ENCODE assay signal across 8 mouse cellular contexts in genomic region chr4:106650833-106651527, GRCm38 (mm10). TPM values are rescaled to one million over a fixed set of nuclear protein-coding genes. Genes with fewer than 3 reads are reported as not detected.
A peak's percentile ranks its signal among the peaks of the same experiment; 100 is the strongest.
DNase-seq lines count a peak whose midpoint lies in the region; ATAC-seq lines count a peak whose summit lies in the region.

TSS of gene Pars2 (plus strand) at chr4:106651069.

- peaks cover 8% of the 10 kb centered on the region for H3K4me1 ChIP-seq in hindbrain, embryonic 15.5 days (replicated peaks)

- peak; percentile 98 for ATAC-seq in hindbrain, embryonic 15.5 days (ENCODE audit: low FRiP score, low read depth)

- H3K27me3 ChIP-seq in hindbrain, embryonic 15.5 days = peaks cover 14% of the 10 kb centered on the region; the same call in 1 of the 2 replicates

- no peaks in the 10 kb centered on the region for H3K9me3 ChIP-seq in hindbrain, embryonic 15.5 days

- peak; percentile 98 for DNase-seq in T-cell, adult 2 months (ENCODE audit: low spot score)
- peak; percentile 98 to 99 for DNase-seq in cerebellum, postnatal 36 days
- DNase-seq in frontal cortex, postnatal 36 days (ENCODE audit: low spot score in 2 of 2) = peak; percentile 97
- DNase-seq in left cerebral cortex, adult 11 months (ENCODE audit: low spot score) = peak; percentile 94
- peak; percentile 98 for DNase-seq in lung, postnatal 4 days
- peak; percentile 97 for DNase-seq in retina, postnatal 7 days (ENCODE audit: low read depth, low spot score)
- peak; percentile 85 for DNase-seq in urinary bladder, adult 2 months (ENCODE audit: low spot score)

- 5% methylated on average over 40 of the region's 40 CpGs for WGBS in hindbrain, embryonic 15.5 days

- H3K4me3 ChIP-seq in hindbrain, embryonic 15.5 days = peak within 1 kb of the TSS; percentile 70

- H3K4me2 ChIP-seq in hindbrain, embryonic 15.5 days = peak within 1 kb of the TSS; percentile 85

- H3K9ac ChIP-seq in hindbrain, embryonic 15.5 days = peak within 1 kb of the TSS; percentile 84

- peaks cover 2% of the 10 kb centered on the region; the same call in 1 of the 2 replicates for H3K36me3 ChIP-seq in hindbrain, embryonic 15.5 days

- H3K27ac ChIP-seq in hindbrain, embryonic 15.5 days (replicated peaks) = peak within 1 kb of the TSS; percentile 81

RNA-seq across cellular contexts. Expression of gene Pars2, which starts in this region (rescaled TPM):
- polyA plus RNA-seq in hindbrain, embryonic 15.5 days (2015; fragmentation: Nextera tagmentation; extraction: Ambion mirVana) = 9.6 and 10.3 TPM in 2 replicates
- polyA plus RNA-seq in urinary bladder, adult 2 months (2012; rRNA removed) = 9.3 and 12.1 TPM in 2 replicates

Comparison
In these comparisons a context has a peak if more than half of its experiments do, and no peak if none do; other contexts are left out.
1. Peak in every context shown above with its lines: DNase-seq, ATAC-seq, H3K4me3 ChIP-seq and H3K27ac ChIP-seq.